Mouse (Mus musculus) megakaryocyte-erythroid progenitor cell, adult 5-6 weeks (primary cell): ENCODE measurements at regions not wholly inside any gene's neighbourhood (a gene's known extent, or its start where the extent isn't known, plus 50 kb on each side); places are given as distances from the start of the nearest gene placed in this dataset.
A peak's percentile ranks its signal among the peaks of the same experiment; 100 is the strongest.

ENCODE experiments used
- ATAC-seq: replicated peaks from 2 replicates; pipeline ENCODE4 v1.8.0; 2016; ENCODE audit warnings: mild to moderate bottlenecking, inconsistent platforms; ENCODE audit not compliant: severe bottlenecking, poor library complexity, low FRiP score, low TSS enrichment

DNA sequence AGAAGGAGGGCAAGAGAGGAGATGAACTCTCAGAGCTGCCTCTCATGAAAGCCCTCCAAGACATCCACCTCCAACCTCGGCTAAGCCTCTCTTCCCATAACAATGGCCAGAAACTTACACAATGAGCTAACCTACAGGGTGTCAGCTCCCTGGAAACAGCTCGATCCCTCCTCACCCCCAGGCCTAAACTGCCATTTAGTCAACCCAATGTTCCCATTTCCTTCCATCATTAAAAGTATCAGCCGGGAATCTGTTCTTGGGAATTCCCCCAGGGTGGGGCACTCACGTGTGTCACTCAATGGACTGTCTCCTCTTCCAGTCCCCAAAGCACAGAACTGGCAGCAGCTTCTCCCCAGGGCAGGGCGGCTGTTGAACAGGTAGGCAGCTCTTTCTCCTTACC, 236.3 kb downstream of the Rab11fip2 start:
- ATAC-seq: no peak

DNA sequence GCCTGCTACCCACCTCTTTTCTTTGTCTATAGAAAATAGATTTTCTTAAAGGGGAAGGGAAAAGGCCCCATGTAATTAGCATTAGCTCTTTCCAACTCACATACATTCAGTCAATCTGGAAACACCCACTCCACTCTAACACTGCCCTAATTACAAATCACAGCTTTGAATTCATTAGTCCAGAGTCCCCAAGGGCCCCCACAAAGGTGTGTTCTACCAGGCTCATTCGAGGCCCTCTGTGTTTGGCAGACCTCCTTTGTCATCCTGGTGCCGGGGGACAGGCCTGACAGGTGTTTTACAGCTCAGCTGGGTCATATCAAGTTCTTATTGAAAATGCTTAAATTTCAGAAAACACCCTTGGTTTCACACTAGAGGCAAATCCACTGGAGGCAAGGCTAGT, 234.3 kb downstream of the Rab11fip2 start:
- ATAC-seq: no peak

DNA sequence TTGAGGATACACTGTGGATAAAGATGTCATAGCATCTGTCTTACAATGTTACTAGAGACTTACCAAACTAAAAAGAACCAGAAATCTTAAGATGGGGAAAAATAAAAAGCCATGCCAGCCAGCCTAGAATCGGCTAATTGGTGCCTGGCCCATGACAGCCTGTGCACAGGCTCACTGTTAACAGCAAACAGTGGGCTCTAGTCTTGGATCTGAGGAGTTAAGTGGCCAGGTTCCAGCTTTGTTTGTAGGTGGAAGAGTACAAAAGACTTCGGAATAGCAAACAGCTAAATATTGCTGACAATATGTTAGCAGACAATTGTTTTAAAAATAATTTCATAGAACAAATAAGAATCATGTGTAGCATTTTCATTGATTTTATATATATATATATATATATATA, 228.4 kb downstream of the Rab11fip2 start:
- ATAC-seq: no peak

DNA sequence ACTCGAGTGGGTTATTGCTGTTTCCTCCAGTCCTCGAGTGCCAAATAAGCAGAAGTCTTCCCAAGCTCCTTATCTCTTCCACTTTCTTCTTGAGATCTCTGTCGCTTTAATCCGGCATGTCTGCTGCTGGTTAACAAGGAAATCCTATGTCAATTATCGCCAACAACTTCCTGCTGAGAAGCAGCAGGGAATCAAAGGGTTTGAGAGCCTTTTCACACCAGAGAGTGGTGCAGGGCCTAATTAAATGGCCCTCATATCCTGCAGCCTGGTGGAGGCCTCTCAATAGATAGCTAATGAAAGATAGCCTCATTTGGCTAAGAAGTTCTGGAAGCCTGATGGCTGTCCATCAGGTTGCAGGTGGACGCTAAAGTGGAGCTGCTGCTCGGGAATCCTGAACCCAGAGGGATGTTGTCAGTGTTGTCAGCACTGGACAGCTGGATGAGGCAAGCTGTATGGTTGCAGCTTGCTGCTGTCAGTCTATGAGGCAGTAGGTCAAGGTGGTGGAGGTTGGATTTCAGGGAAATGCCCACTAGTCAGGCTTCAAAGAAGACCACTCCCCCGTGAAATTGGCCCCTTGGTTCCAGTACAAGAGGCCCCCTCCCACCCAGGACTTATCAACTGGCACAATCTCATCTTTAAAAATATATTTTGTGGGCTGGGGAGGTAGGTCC, 225.5 kb downstream of the Rab11fip2 start:
- ATAC-seq: no peak

DNA sequence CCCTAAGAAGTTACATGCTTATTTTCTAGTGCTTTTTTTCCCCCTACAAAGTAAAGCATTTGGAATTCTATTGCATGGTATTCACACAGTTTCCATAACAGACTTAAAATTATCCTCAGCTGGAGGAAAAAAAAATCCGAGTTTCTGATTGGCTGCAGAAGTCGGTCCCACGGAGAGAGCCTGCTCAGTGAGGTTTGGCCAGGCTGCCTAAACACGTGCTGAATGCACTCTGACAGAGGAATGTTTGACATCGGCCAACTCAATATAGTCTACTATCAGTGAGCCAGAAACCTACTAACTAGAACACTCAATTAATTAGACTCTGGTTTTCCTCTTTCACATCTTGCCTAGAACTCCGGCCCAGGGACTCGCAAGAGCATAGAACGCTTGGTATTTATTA, 204.9 kb downstream of the Rab11fip2 start:
- no peak for ATAC-seq

DNA sequence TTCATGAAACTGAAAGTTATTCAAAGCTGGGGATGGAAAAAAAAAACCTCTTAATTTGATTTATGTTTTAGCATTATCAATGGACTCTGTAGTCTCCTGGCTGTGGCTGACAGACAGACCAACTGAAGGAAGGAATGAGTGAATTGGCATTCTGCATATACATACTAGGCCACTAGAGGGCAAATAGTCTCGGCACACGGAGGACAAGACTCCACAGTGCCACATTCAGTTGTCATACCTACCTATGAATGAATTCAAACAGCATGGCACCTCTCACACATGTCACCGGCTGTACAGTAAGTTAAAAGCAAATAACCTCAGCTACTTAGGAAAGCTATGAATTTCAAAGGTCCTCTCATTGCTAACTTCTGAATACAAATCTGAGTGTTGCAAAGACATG, 200.5 kb downstream of the Rab11fip2 start:
- ATAC-seq: peak; percentile 91

DNA sequence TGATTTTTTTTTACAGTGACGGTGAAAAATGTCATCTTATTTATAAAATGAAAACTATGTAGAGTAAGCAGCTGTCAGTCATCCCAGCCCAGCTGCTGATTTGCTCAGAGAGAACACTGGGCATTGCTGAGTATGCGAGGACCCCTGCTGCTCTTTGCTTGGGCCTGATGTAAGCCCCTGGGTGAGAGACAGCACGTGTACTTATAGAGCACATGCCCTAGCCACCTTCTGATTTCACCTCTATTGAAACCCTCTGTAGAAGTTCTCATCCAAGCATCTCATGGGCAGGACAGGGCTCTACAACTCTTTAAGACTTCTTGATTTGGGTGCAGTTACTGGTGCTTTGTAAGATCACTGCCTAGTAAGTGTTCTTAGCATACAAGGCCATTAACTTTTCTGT, 182.2 kb downstream of the Rab11fip2 start:
- no peak for ATAC-seq

DNA sequence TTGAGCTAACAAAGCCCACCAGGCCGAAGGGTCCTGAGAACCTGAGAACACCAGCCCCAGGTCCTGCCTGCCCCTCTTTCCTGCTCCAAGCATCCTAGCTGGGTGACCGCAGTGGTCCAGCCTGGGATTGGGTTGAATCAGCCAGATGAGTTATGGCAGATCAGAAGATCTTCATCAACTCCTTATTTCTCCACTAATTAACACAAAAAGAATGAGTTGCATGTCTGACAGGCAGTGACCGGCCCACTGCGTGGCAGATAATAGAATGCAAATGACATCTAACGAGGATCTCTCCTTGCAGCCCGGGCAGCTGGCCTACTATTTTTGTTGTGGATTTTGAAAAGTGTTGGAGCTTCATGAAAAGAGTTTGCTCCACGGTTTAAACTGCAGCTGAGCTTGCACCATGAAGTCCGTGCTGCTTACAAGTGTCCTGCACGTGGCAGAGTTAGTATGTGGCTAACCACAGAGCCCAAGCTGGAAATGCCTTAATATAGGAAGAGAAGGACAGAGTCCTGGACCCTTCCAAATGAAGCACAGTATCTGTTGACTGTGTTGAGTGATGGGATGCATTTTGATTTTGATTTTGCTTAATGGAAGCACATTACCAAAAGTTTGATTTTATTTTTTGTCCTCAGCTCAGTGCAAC, 158.9 kb downstream of the Rab11fip2 start:
- no peak for ATAC-seq

DNA sequence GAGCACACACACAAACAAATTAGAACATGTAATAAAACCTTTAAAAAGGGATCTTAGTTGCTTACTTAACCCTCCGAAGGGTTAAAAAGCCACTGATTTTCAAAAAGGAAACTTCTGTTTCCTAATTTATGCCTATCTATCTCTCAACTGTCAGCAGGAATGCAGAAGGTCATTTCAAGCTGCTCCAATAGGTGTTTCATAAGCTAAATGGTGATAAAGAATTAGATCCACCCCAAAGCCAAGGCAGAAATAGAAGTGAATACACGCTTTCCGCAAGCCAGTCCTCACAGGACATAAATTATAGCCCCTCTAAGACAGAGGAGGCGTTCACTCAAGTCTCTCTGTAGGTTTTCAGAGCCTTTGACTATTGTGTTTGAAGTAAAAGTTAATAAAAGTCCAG, 112.2 kb downstream of the Rab11fip2 start:
- no peak for ATAC-seq

DNA sequence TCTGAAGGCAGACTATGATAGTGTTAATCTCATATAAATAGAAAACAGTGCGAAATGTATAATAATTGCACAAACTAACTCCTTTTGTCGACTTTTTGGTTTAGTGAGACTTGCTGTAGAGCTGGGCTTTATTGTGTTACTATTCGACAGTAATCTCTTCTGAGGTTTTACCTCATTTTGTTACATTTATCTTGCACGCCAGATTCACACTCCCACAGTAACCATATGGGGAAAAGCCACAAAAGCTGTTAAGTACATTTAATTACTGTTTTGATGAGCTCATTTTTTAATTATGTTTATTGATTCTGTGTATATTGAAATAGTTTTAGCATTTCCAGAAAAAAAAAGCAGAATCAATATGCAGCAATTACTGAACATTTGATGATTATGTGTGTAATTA, 106.3 kb downstream of the Rab11fip2 start:
- ATAC-seq: no peak

DNA sequence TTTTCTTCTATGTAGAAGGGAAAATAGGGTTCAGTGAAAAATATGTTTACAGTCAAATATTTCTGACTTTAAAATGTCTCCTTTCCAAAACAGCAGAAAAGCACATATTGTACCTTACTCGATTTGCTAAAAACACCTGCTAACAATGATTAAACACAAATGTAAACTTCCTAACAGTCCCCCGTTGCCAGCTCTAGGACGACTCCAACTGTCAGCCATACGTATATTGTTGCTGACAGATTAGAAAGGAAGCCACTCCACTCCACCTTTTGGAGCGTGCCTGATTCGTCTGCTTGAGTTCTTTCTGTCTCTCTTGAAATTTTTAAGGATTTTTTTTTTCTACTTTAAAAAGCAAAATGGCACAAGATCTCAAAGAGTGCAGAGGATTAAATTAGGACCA, 105.8 kb downstream of the Rab11fip2 start:
- no peak for ATAC-seq

DNA sequence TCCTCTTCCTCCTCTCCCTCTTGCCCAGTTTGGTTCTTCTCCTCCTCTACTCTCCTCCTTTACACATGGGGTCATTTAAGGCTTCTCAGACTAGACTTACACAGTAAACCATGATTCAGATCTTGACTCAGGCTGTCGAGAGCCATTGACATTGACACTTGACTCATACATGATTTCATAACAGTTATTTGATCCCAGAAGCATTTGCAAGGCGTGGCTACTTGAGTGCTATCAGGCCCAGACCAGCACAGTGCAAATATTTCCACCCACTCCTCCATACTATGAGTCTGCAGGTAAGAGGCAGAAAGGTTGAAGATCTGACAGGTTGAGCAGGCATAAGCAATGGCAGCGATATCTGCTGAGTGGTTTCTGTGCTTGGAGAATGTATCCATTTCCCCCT, 99.2 kb downstream of the Rab11fip2 start:
- ATAC-seq: no peak

DNA sequence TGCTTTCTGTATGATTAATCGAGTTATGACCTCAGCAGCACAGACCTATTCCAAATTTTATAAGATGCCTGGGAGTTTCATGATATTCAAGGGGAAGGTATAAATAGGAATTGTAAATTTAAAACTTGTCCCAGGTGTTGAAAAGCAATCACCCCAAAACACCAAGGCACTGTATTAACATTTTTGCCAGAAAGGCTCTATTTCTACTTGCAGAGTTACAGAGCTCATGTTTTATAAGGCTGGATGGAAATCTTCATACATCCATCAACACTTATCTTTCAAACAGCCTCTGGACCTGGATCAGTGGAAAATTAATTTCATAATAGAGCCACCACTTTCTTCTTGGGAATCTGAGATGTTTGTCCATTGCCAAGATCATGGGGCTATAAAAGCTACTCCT, 96.6 kb downstream of the Rab11fip2 start:
- ATAC-seq: no peak

DNA sequence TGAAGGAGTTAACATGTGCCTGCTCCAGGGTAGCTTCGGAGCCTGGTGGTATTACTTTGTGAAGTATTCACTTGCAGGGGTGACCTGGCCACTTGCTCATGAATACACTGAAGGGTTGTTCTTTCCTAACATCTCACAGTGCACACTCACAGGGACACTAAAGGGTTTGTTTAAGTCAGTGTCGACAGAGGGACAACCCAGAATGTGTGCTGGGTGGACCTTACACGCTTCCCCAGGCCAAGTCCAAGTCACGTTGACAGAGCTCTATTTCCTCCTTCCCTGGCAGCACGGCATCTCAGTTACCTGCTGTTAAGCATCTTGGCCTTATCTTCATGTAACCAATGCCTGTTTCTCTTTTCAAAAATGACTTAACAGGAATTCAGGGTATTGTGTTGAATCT, 92.8 kb downstream of the Rab11fip2 start:
- ATAC-seq: no peak

DNA sequence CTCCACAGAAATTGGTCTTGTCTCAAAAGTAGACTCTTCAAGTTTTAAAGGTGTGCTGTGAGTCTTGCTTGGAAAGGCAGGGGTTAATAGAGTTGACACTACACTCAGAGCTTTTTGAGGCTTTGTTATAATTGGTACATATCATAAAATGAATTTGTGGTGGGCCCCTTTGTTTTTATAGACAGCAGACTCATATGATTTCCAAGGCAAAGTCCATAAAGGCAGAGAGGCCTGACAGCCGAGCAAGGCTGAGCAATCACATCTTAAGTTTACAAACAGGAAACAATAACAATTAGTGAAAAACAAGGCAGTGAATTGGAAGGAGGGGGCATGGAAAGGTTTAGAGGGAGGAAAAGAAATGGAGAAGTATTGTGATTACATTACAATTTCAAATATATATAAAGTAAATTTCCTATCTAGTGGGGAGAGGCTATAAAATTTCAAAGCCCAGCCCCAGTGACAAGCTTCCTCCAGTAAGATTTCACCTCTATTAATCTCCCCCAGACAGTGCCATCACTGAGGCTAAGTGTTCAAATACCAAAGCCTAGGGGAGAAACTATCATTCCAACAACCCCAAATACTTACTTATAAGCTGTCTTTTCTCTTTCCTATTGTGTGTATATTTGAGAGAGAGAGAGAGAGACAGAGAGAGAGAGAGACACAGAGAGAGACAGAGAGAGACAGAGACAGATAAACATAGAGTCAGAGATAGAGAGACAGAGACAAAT, 91.3 kb downstream of the Rab11fip2 start:
- ATAC-seq: no peak
